8 mouse cellular contexts compared by ENCODE assay signal in genomic region chr1:165235846-165236245, GRCm38 (mm10). TPM values are rescaled to one million over a fixed set of nuclear protein-coding genes. Genes with fewer than 3 reads are reported as not detected.
DNase-seq lines count a peak whose midpoint lies in the region; ATAC-seq and TF ChIP-seq lines count a peak whose summit lies in the region.

No protein-coding gene starts in this region.

- peak overlapping the region; percentile 79 for H3K4me3 ChIP-seq in heart, embryonic 12.5 days
- H3K4me3 ChIP-seq in ES-Bruce4 (ENCODE audit: low read depth, low read length), result peak overlapping the region; percentile 92
- peak overlapping the region; percentile 85 for H3K4me3 ChIP-seq in forebrain, embryonic 12.5 days (replicated peaks)
- H3K4me3 ChIP-seq in liver, embryonic 14.5 days (ENCODE audit: insufficient read depth in 1 of 2, low read depth in 2 of 2, low read length in 2 of 2), result peak overlapping the region; percentile 78 to 83

- no peak for TF ChIP-seq EP300 in ES-Bruce4 (IDR thresholded peaks at IDR 0.05; ENCODE audit: insufficient read depth, low read depth, low read length)
- no peak for TF ChIP-seq EP300 in liver, embryonic 14.5 days (IDR thresholded peaks at IDR 0.05; ENCODE audit: low read depth)

- no peaks in the 10 kb centered on the region for H3K27me3 ChIP-seq in heart, embryonic 12.5 days (replicated peaks)
- no peaks in the 10 kb centered on the region for H3K27me3 ChIP-seq in ES-Bruce4 (ENCODE audit: control insufficient read depth, insufficient read depth, low read length, poor library complexity, severe bottlenecking)
- H3K27me3 ChIP-seq in forebrain, embryonic 12.5 days, result no peaks in the 10 kb centered on the region
- no peaks in the 10 kb centered on the region for H3K27me3 ChIP-seq in liver, embryonic 14.5 days (ENCODE audit: control insufficient read depth, insufficient read depth, low read length)

- no peak for DNase-seq in heart, postnatal 36 days
- no peak for DNase-seq in liver, embryonic 14.5 days (ENCODE audit: low read depth in 3 of 3, low spot score in 3 of 3)
- DNase-seq in adrenal gland, adult (ENCODE audit: inconsistent age in 2 of 2, low spot score in 1 of 2), result no peak
- no peak for DNase-seq in left cerebral cortex, adult 9 months (ENCODE audit: low spot score in 2 of 2)
- no peak for DNase-seq in embryo, embryonic 11 days

- no peaks in the 10 kb centered on the region for H3K9me3 ChIP-seq in heart, embryonic 12.5 days (replicated peaks)
- H3K9me3 ChIP-seq in ES-Bruce4 (replicated peaks; ENCODE audit: control insufficient read depth, insufficient read depth, low read length, poor library complexity, severe bottlenecking), result no peaks in the 10 kb centered on the region
- no peaks in the 10 kb centered on the region for H3K9me3 ChIP-seq in forebrain, embryonic 12.5 days
- no peaks in the 10 kb centered on the region for H3K9me3 ChIP-seq in liver, embryonic 14.5 days (ENCODE audit: control insufficient read depth, low read length)

- no peaks in the 10 kb centered on the region for H3K36me3 ChIP-seq in heart, embryonic 12.5 days
- no peaks in the 10 kb centered on the region; the same call in 1 of the 2 replicates for H3K36me3 ChIP-seq in ES-Bruce4 (ENCODE audit: control insufficient read depth, insufficient read depth, low read length, poor library complexity, severe bottlenecking)
- H3K36me3 ChIP-seq in forebrain, embryonic 12.5 days (replicated peaks), result no peaks in the 10 kb centered on the region
- no peaks in the 10 kb centered on the region for H3K36me3 ChIP-seq in liver, embryonic 14.5 days (replicated peaks; ENCODE audit: control insufficient read depth, insufficient read depth, low read depth)

- peak overlapping the region; percentile 98 for H3K27ac ChIP-seq in heart, embryonic 12.5 days (ENCODE audit: poor library complexity, severe bottlenecking)
- H3K27ac ChIP-seq in ES-Bruce4 (ENCODE audit: insufficient read depth, low read length), result no peak overlapping the region
- peak overlapping the region; percentile 93; the same call in 1 of the 2 replicates for H3K27ac ChIP-seq in forebrain, embryonic 12.5 days
- peak overlapping the region; percentile 55 for H3K27ac ChIP-seq in liver, embryonic 14.5 days

- no peak for ATAC-seq in heart, embryonic 12.5 days (ENCODE audit: insufficient number of reproducible peaks, low FRiP score)
- no peak for ATAC-seq in forebrain, embryonic 12.5 days (ENCODE audit: low FRiP score)
- no peak for ATAC-seq in liver, embryonic 14.5 days (ENCODE audit: insufficient read depth)

- peak overlapping the region; percentile 98 for H3K4me2 ChIP-seq in heart, embryonic 12.5 days
- peak overlapping the region; percentile 81 for H3K4me2 ChIP-seq in forebrain, embryonic 12.5 days
- H3K4me2 ChIP-seq in liver, embryonic 14.5 days (ENCODE audit: low read depth), result peak overlapping the region; percentile 77

- no peak for TF ChIP-seq CTCF in ES-Bruce4 (IDR thresholded peaks at IDR 0.05; ENCODE audit: low read depth, low read length)
- TF ChIP-seq CTCF in liver, embryonic 14.5 days (IDR thresholded peaks at IDR 0.05; ENCODE audit: low read depth), result no peak

- peaks cover 18% of the 10 kb centered on the region for H3K4me1 ChIP-seq in heart, embryonic 12.5 days (replicated peaks)
- no peaks in the 10 kb centered on the region for H3K4me1 ChIP-seq in ES-Bruce4 (ENCODE audit: control insufficient read depth, insufficient read depth, low read length)
- peaks cover 15% of the 10 kb centered on the region for H3K4me1 ChIP-seq in forebrain, embryonic 12.5 days
- H3K4me1 ChIP-seq in liver, embryonic 14.5 days (replicated peaks; ENCODE audit: control insufficient read depth in 2 of 2, insufficient read depth in 2 of 2, low read length in 1 of 2), result peaks cover 12 to 20% of the 10 kb centered on the region in 2 experiments; a peak in 3 of 4 replicates

- H3K9ac ChIP-seq in heart, embryonic 12.5 days, result peak overlapping the region; percentile 94
- H3K9ac ChIP-seq in ES-Bruce4 (ENCODE audit: low read depth, poor library complexity, severe bottlenecking), result peak overlapping the region; percentile 80
- H3K9ac ChIP-seq in forebrain, embryonic 12.5 days, result peak overlapping the region; percentile 89
- peak overlapping the region; percentile 84 for H3K9ac ChIP-seq in liver, embryonic 14.5 days (replicated peaks)

- no peak for TF ChIP-seq POLR2A in ES-Bruce4 (IDR thresholded peaks at IDR 0.05; ENCODE audit: insufficient read depth, low read length)

- 7% methylated on average over 10 of the region's 10 CpGs for whole genome bisulfite sequencing in heart, embryonic 12.5 days
- 13% methylated on average over 10 of the region's 10 CpGs for WGBS in forebrain, embryonic 12.5 days
- WGBS in liver, embryonic 14.5 days (ENCODE audit: insufficient replicate concordance), result 12% methylated on average over 10 of the region's 10 CpGs

- intact Hi-C loops in heart, postnatal 36 days (cut with DNase I), result loop anchor here (5.0 to 10.0 kb wide), 4 partner anchors 86 to 921 kb away; partner anchors contain the start of genes Dcaf6, Mpc2 and Pou2f1

RNA-seq across cellular contexts. Expression of gene Tiprl, which starts 0.9 kb away (rescaled TPM):
- polyA plus RNA-seq in heart, embryonic 12.5 days (2016; fragmentation: Nextera tagmentation; extraction: Ambion mirVana), result 89.7 and 92.2 TPM in 2 replicates
- total RNA-seq in heart, postnatal 36 days (2021), result 10 to 100 TPM; 34.0 to 38.0 TPM
- 69.1 and 88.0 TPM in 2 replicates for polyA plus RNA-seq in ES-Bruce4 (2011; ENCODE audit: insufficient read depth, insufficient read length, low read depth, missing spikeins)
- 106 and 107 TPM in 2 replicates for polyA plus RNA-seq in forebrain, embryonic 12.5 days (2016; fragmentation: Nextera tagmentation; extraction: Ambion mirVana)
- 7.3 and 14.1 TPM in 2 replicates for polyA plus RNA-seq in liver, embryonic 14.5 days (2012; rRNA removed)
- 39.2 and 49.0 TPM in 2 replicates for polyA plus RNA-seq in liver, embryonic 14.5 days (2014; fragmentation: Nextera tagmentation; extraction: Ambion mirVana)

RNA-seq across cellular contexts. Expression of gene Sft2d2, which starts 41.6 kb away (rescaled TPM):
- polyA plus RNA-seq in heart, embryonic 12.5 days (2016; fragmentation: Nextera tagmentation; extraction: Ambion mirVana), result 30.5 and 31.2 TPM in 2 replicates
- 10 to 100 TPM; 14.8 to 17.2 TPM for total RNA-seq in heart, postnatal 36 days (2021)
- 29.9 and 32.5 TPM in 2 replicates for polyA plus RNA-seq in ES-Bruce4 (2011; ENCODE audit: insufficient read depth, insufficient read length, low read depth, missing spikeins)
- 10.6 and 11.9 TPM in 2 replicates for polyA plus RNA-seq in forebrain, embryonic 12.5 days (2016; fragmentation: Nextera tagmentation; extraction: Ambion mirVana)
- 5.0 and 5.1 TPM in 2 replicates for polyA plus RNA-seq in liver, embryonic 14.5 days (2012; rRNA removed)
- 8.0 and 8.8 TPM in 2 replicates for polyA plus RNA-seq in liver, embryonic 14.5 days (2014; fragmentation: Nextera tagmentation; extraction: Ambion mirVana)

RNA-seq across cellular contexts. Expression of gene Gpr161, which starts 59.7 kb away (rescaled TPM):
- polyA plus RNA-seq in heart, embryonic 12.5 days (2016; fragmentation: Nextera tagmentation; extraction: Ambion mirVana), result 0.88 and 1.0 TPM in 2 replicates
- total RNA-seq in heart, postnatal 36 days (2021), result 1 to 10 TPM; 1.3 to 1.8 TPM
- 2.8 and 3.3 TPM in 2 replicates for polyA plus RNA-seq in ES-Bruce4 (2011; ENCODE audit: insufficient read depth, insufficient read length, low read depth, missing spikeins)
- 3.4 and 3.7 TPM in 2 replicates for polyA plus RNA-seq in forebrain, embryonic 12.5 days (2016; fragmentation: Nextera tagmentation; extraction: Ambion mirVana)
- 0.11 TPM in 2 replicates for polyA plus RNA-seq in liver, embryonic 14.5 days (2012; rRNA removed)
- polyA plus RNA-seq in liver, embryonic 14.5 days (2014; fragmentation: Nextera tagmentation; extraction: Ambion mirVana), result 0.04 TPM in 1 of 2 replicates, not detected in the other
